In genomic region chr5:122079796-122080195, GRCm38 (mm10) we compare ENCODE assay signal across 12 mouse cellular contexts. TPM values are rescaled to one million over a fixed set of nuclear protein-coding genes. Genes with fewer than 3 reads are reported as not detected.
DNase-seq lines count a peak whose midpoint lies in the region; ATAC-seq and TF ChIP-seq lines count a peak whose summit lies in the region.
"Had no signal": no experiment of that assay in that cellular context is flagged by ENCODE, and none has a peak within 500 bp of the region (broad histone marks: within the 10 kb centered on the region; RNA-seq: fewer than 3 reads in every experiment).

No protein-coding gene starts in this region.

- no peak for TF ChIP-seq EP300 in liver, embryonic 14.5 days (IDR thresholded peaks at IDR 0.05; ENCODE audit: low read depth)

- no peaks in the 10 kb centered on the region for H3K27me3 ChIP-seq in forebrain, postnatal 0 days (ENCODE audit: insufficient read depth, low read length)
- no peaks in the 10 kb centered on the region for H3K27me3 ChIP-seq in forebrain, embryonic 13.5 days
- no peaks in the 10 kb centered on the region for H3K27me3 ChIP-seq in liver, embryonic 14.5 days (ENCODE audit: control insufficient read depth, insufficient read depth, low read length)
- H3K27me3 ChIP-seq in liver, embryonic 12.5 days (replicated peaks) = no peaks in the 10 kb centered on the region
- no peaks in the 10 kb centered on the region for H3K27me3 ChIP-seq in E14TG2a.4 (ENCODE audit: insufficient read depth, low read length)
- H3K27me3 ChIP-seq: embryonic facial prominence, embryonic 13.5 days had no signal

- no peaks in the 10 kb centered on the region for H3K36me3 ChIP-seq in forebrain, postnatal 0 days (ENCODE audit: insufficient read depth)
- no peaks in the 10 kb centered on the region for H3K36me3 ChIP-seq in forebrain, embryonic 13.5 days (ENCODE audit: poor library complexity, severe bottlenecking)
- no peaks in the 10 kb centered on the region for H3K36me3 ChIP-seq in liver, embryonic 14.5 days (replicated peaks; ENCODE audit: control insufficient read depth, insufficient read depth, low read depth)
- no peaks in the 10 kb centered on the region for H3K36me3 ChIP-seq in liver, embryonic 12.5 days
- H3K36me3 ChIP-seq in E14TG2a.4 (ENCODE audit: insufficient read depth, low read length) = no peaks in the 10 kb centered on the region
- H3K36me3 ChIP-seq: embryonic facial prominence, embryonic 13.5 days had no signal

- peak; percentile 70 for TF ChIP-seq CTCF in forebrain, postnatal 0 days (IDR thresholded peaks at IDR 0.05; ENCODE audit: low read depth)
- TF ChIP-seq CTCF in liver, embryonic 14.5 days (IDR thresholded peaks at IDR 0.05; ENCODE audit: low read depth) = peak; percentile 77
- TF ChIP-seq CTCF in E14TG2a.4 (conservative IDR thresholded peaks at IDR 0.05; ENCODE audit: low read length) = peak; percentile 77
- TF ChIP-seq CTCF in cortical plate, adult 2 months (IDR thresholded peaks at IDR 0.05; ENCODE audit: extremely low read depth, insufficient read depth, low read length) = 0 out of 2 replicates have a peak, but pooled peaks have one; percentile 29

- peaks cover 4% of the 10 kb centered on the region; the same call in 1 of the 2 replicates for H3K4me1 ChIP-seq in forebrain, postnatal 0 days (ENCODE audit: insufficient read depth)
- H3K4me1 ChIP-seq in forebrain, embryonic 13.5 days = no peaks in the 10 kb centered on the region
- peaks cover 0 to 5% of the 10 kb centered on the region in 2 experiments; a peak in 2 of 4 replicates for H3K4me1 ChIP-seq in liver, embryonic 14.5 days (replicated peaks; ENCODE audit: control insufficient read depth in 2 of 2, insufficient read depth in 2 of 2, low read length in 1 of 2)
- H3K4me1 ChIP-seq in liver, embryonic 12.5 days = peaks cover 8% of the 10 kb centered on the region
- peaks cover 37% of the 10 kb centered on the region for H3K4me1 ChIP-seq in E14TG2a.4 (replicated peaks; ENCODE audit: low read depth, low read length)
- H3K4me1 ChIP-seq in cortical plate, adult 2 months (ENCODE audit: control insufficient read depth, insufficient read depth, low read length) = no peaks in the 10 kb centered on the region

- no peak for DNase-seq in forebrain, postnatal 0 days
- no peak for DNase-seq in liver, embryonic 14.5 days (ENCODE audit: low read depth in 3 of 3, low spot score in 3 of 3)
- no peak for DNase-seq in ovary, postnatal 36 days (ENCODE audit: low spot score)
- DNase-seq in cerebellum, adult 11 months = no peak
- DNase-seq: heart, postnatal 10 days; right cerebral cortex, adult 18-20 months had no signal

- no peak overlapping the region for H3K27ac ChIP-seq in forebrain, postnatal 0 days (ENCODE audit: low read depth, low read length)
- no peak overlapping the region for H3K27ac ChIP-seq in forebrain, embryonic 13.5 days
- H3K27ac ChIP-seq in liver, embryonic 14.5 days = no peak overlapping the region
- no peak overlapping the region for H3K27ac ChIP-seq in liver, embryonic 12.5 days
- no peak overlapping the region for H3K27ac ChIP-seq in cortical plate, adult 2 months (ENCODE audit: insufficient read depth, low read length)
- H3K27ac ChIP-seq: embryonic facial prominence, embryonic 13.5 days; macrophage had no signal

- TF ChIP-seq POLR2A in cortical plate, adult 2 months (IDR thresholded peaks at IDR 0.05; ENCODE audit: extremely low read depth, insufficient read depth, low read length) = no peak

- no peaks in the 10 kb centered on the region for H3K9me3 ChIP-seq in forebrain, postnatal 0 days (ENCODE audit: low read length)
- 0 out of 2 replicates have a peak, but pooled peaks cover 4% of the 10 kb centered on the region for H3K9me3 ChIP-seq in forebrain, embryonic 13.5 days (replicated peaks)
- H3K9me3 ChIP-seq in liver, embryonic 14.5 days (ENCODE audit: control insufficient read depth, low read length) = no peaks in the 10 kb centered on the region
- no peaks in the 10 kb centered on the region for H3K9me3 ChIP-seq in liver, embryonic 12.5 days (replicated peaks)
- H3K9me3 ChIP-seq in E14TG2a.4 (ENCODE audit: low read length) = no peaks in the 10 kb centered on the region
- H3K9me3 ChIP-seq: embryonic facial prominence, embryonic 13.5 days had no signal

- 82% methylated on average over 7 of the region's 7 CpGs for WGBS in forebrain, postnatal 0 days
- WGBS in forebrain, embryonic 13.5 days = 80% methylated on average over 7 of the region's 7 CpGs
- 65% methylated on average over 7 of the region's 7 CpGs for WGBS in liver, embryonic 14.5 days (ENCODE audit: insufficient replicate concordance)
- WGBS in liver, embryonic 12.5 days (ENCODE audit: insufficient replicate concordance) = 73% methylated on average over 7 of the region's 7 CpGs

- no peak for ATAC-seq in forebrain, postnatal 0 days
- ATAC-seq in forebrain, embryonic 13.5 days = no peak
- ATAC-seq in liver, embryonic 14.5 days (ENCODE audit: insufficient read depth) = no peak
- ATAC-seq in liver, embryonic 12.5 days = no peak

- no peak overlapping the region for H3K4me2 ChIP-seq in forebrain, postnatal 0 days (ENCODE audit: low read depth)
- H3K4me2 ChIP-seq in forebrain, embryonic 13.5 days = no peak overlapping the region
- no peak overlapping the region for H3K4me2 ChIP-seq in liver, embryonic 14.5 days (ENCODE audit: low read depth)
- H3K4me2 ChIP-seq in liver, embryonic 12.5 days = no peak overlapping the region
- H3K4me2 ChIP-seq: embryonic facial prominence, embryonic 13.5 days had no signal

- no peak overlapping the region for H3K9ac ChIP-seq in forebrain, postnatal 0 days
- no peak overlapping the region for H3K9ac ChIP-seq in forebrain, embryonic 13.5 days
- no peak overlapping the region for H3K9ac ChIP-seq in liver, embryonic 14.5 days (replicated peaks)
- H3K9ac ChIP-seq in liver, embryonic 12.5 days = no peak overlapping the region
- H3K9ac ChIP-seq: embryonic facial prominence, embryonic 13.5 days had no signal

- H3K4me3 ChIP-seq in forebrain, postnatal 0 days (ENCODE audit: low read depth, low read length) = no peak overlapping the region
- no peak overlapping the region for H3K4me3 ChIP-seq in forebrain, embryonic 13.5 days
- no peak overlapping the region for H3K4me3 ChIP-seq in liver, embryonic 14.5 days (ENCODE audit: insufficient read depth in 1 of 2, low read depth in 2 of 2, low read length in 2 of 2)
- H3K4me3 ChIP-seq in liver, embryonic 12.5 days = no peak overlapping the region
- H3K4me3 ChIP-seq in E14TG2a.4 (replicated peaks; ENCODE audit: low read length) = no peak overlapping the region
- no peak overlapping the region for H3K4me3 ChIP-seq in cortical plate, adult 2 months (ENCODE audit: insufficient read depth, low read length)
- H3K4me3 ChIP-seq: embryonic facial prominence, embryonic 13.5 days had no signal

RNA-seq across cellular contexts. Expression of gene Myl2, which starts 21.0 kb away (rescaled TPM):
- 0.38 and 2.9 TPM in 2 replicates for total RNA-seq in forebrain, postnatal 0 days (2014; rRNA removed)
- polyA plus RNA-seq in forebrain, postnatal 0 days (2015; fragmentation: Nextera tagmentation; extraction: Ambion mirVana) = 1.7 TPM in 2 replicates
- 0.81 and 3.6 TPM in 2 replicates for polyA plus RNA-seq in forebrain, embryonic 13.5 days (2015; fragmentation: Nextera tagmentation; extraction: Ambion mirVana)
- 0.10 TPM in 1 of 2 replicates, not detected in the other for polyA plus RNA-seq in liver, embryonic 14.5 days (2012; rRNA removed)
- polyA plus RNA-seq in liver, embryonic 14.5 days (2014; fragmentation: Nextera tagmentation; extraction: Ambion mirVana) = not detected in 2 replicates
- 0.35 and 2.5 TPM in 2 replicates for polyA plus RNA-seq in liver, embryonic 12.5 days (2016; fragmentation: Nextera tagmentation; extraction: Ambion mirVana)
- polyA plus RNA-seq in cortical plate, adult 2 months (2012; rRNA removed) = 2.3 and 2.4 TPM in 2 replicates
- polyA plus RNA-seq: embryonic facial prominence, embryonic 13.5 days; macrophage had no signal

RNA-seq across cellular contexts. Expression of gene Cux2, which starts 29.9 kb away (rescaled TPM):
- total RNA-seq in forebrain, postnatal 0 days (2014; rRNA removed) = 44.0 and 52.4 TPM in 2 replicates
- polyA plus RNA-seq in forebrain, postnatal 0 days (2015; fragmentation: Nextera tagmentation; extraction: Ambion mirVana) = 16.2 and 16.7 TPM in 2 replicates
- polyA plus RNA-seq in forebrain, embryonic 13.5 days (2015; fragmentation: Nextera tagmentation; extraction: Ambion mirVana) = 16.9 and 17.9 TPM in 2 replicates
- 1.4 and 1.6 TPM in 2 replicates for polyA plus RNA-seq in liver, embryonic 14.5 days (2012; rRNA removed)
- polyA plus RNA-seq in liver, embryonic 14.5 days (2014; fragmentation: Nextera tagmentation; extraction: Ambion mirVana) = 1.0 and 1.2 TPM in 2 replicates
- 2.5 and 2.7 TPM in 2 replicates for polyA plus RNA-seq in liver, embryonic 12.5 days (2016; fragmentation: Nextera tagmentation; extraction: Ambion mirVana)
- 104 and 109 TPM in 2 replicates for polyA plus RNA-seq in cortical plate, adult 2 months (2012; rRNA removed)
- polyA plus RNA-seq: macrophage had no signal
